Mouse (Mus musculus) erythroblast, embryonic 14.5 days (primary cell): ENCODE measurements around the gene Smlr1.

ENCODE experiments used
- GATA1 ChIP-seq: IDR thresholded peaks from 2 replicates; pipeline ENCODE4 v1.6.1; 2012; ENCODE audit warnings: low read length, inconsistent platforms, mixed read lengths
- TAL1 ChIP-seq: IDR thresholded peaks from 3 replicates; pipeline ENCODE4 v1.6.1; 2012; ENCODE audit warnings: low read length, inconsistent platforms, mixed read lengths

DNA sequence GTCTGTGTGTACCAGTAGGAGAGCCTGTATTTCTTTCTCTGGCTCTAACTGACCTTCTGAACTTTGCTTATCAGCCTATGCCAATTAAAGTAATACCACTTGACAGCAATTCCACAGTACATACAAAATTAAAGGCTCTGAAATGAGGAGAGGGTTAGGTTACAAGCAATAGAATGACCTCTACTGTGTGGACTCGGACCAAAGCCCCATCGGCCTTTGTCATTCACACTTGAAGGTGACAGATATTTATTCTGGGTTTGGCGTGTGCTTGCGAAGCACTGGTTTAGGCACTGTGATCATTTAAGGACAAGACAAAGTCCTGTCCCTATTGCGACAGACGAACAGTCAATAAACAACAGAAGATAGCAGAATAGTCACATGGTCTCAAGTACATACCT is 3.7 kb upstream of the Smlr1 start:
- no peak for TF ChIP-seq GATA1
- TF ChIP-seq TAL1 = no peak
